Mouse (Mus musculus): ENCODE results near the gene Nudt9.

The Nudt9 gene

GRCm38 (mm10) chr5:104036686-104037085, 9.4 kb upstream of the Nudt9 start:
- no peak for DNase-seq

DNA sequence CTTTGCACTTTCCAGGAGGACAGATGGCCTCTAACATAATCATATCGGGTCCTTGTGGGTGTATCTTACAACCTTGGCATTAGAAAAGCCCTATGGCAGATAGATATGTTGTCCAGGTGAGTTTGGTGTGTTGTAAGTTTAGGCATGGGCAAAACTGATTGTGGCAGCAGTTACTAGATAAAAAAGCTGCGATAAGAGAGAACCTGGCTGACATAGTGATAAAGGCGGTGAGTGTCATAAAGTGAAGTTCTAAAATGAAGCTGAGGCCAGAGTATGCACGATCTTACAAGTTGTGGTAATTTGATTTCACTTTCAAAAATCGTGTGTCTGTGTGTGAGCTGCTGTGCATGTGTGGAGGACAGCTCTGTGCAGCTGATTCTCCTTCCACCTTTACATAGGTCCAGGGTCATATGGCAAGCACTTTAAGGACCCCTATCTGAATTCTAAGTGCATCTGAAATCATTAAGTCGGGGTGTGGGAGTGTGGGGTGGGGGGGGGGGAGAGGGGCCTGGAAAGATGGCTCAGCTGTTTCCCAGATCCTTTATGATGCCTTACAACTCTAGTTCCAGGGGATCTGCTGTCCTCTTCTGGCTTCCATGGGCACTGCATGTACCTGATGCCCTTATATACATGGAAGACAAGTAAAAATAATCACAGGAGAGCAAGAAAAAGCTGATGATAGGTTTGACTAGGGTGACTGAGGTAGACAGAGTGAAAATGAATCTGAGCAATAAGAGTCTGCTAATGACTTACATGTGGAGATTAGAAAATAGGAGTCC, 6.8 kb upstream of the Nudt9 start:
- peak; percentile 87 for DNase-seq

- no peak for DNase-seq
Observed at GRCm38 (mm10) chr5:104042906-104043305, 3.2 kb upstream of the Nudt9 start.

DNA sequence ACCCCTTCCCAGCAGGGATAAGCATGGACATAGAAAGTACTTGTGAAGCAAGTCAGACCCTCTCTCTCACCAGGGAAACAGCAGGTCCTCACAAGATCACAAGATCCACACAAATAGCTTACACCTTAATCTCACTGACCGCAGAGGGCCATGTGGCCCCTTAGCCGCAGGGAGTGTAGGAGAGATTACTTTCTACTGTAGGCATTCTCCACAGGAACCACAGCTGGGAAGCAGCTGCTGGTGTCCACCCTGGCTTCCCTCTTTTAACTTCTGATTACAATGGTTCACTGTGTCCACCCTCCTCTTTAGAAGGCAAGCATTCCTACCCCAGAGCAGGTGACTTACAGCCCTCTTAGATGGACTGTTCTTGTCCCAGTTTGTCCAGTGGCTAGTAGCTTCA, 2.4 kb upstream of the Nudt9 start:
- no peak for DNase-seq

DNA sequence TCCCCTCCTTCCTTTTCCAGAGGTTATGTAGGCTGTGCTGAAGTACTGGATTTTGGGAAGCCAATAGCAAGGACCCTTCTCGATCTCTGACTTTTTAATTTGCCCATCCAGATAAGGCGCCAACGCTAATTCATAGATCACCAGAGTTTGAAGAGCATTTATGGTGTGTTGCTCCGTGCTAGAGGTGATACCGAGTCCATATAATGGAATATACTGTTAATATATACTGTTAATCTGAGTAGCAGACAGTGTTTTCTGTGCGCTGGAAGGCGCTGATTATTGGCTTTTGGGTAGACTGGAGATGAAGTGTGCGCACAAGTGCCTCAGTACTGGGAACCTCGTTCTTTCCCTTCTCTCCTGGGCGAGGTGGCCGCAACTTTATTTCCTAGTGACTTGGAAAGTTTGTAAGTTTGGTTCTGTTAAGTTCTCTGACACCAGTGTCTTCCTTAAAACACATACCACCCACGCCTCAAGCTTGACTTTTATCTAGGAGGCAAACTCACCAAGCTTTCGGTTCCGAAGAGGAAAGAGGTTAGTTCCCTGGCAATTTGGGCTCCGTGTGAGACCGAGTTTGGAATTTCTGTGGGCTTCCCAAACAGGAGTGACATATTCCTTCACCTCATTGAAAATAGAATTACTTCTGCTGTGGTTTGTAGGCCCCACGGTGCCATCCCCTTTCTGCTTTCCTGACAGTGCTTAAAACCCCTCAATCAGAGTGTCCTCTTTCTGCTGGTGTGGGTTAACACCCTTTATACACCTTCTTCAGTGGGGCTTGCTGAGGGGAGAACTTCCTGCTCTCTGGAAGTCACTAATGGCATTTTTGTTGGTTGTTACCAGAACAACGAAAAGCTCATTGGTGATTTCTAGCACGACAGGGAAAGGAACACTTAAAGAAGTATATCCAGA, 1.3 kb downstream of the Nudt9 start:
- DNase-seq: peak; percentile 33

- peak; percentile 36 for DNase-seq
Observed at GRCm38 (mm10) chr5:104048139-104048538, 2.0 kb downstream of the Nudt9 start.

GRCm38 (mm10) chr5:104052956-104053355, 6.8 kb downstream of the Nudt9 start:
- DNase-seq: peak; percentile 50

DNA sequence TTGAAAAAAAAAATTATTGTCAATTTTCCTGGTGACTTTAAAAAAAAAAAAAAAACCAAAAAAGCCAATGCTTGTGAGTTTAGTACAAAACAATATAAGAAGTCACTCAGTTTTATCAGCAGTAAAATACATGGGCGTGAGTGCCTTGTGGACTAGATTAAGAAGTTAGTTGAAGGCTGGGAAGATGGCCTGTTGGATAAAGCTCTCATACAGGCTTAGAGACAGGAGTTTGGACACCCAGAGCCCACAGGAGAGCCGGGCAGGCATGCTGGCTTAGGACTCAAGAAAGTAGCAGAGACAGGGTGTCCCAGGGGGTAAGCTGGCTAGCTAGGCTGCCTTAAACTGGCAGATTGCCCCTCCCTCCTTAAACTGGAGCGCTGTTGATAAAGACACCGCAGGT, 8.8 kb downstream of the Nudt9 start:
- DNase-seq: no peak

DNA sequence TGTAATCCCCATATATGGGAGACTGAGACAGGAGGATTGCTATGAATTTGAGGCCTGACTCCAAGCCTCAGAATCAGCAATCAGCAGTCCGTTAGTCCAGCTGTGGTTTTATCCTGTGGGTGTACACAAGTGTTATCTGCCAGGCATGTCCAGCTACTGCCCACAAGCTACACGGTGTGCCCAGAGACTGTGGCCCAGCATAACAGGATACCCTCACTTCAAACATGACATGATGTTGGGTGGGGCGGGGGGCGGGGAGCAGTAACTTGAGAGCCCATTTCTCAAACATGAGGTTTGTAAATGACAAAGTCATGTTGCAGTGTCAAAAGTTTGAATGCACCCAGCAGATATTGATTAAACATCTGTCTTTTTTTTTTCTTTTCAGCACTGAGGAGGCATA, 9.7 kb downstream of the Nudt9 start:
- no peak for DNase-seq

DNA sequence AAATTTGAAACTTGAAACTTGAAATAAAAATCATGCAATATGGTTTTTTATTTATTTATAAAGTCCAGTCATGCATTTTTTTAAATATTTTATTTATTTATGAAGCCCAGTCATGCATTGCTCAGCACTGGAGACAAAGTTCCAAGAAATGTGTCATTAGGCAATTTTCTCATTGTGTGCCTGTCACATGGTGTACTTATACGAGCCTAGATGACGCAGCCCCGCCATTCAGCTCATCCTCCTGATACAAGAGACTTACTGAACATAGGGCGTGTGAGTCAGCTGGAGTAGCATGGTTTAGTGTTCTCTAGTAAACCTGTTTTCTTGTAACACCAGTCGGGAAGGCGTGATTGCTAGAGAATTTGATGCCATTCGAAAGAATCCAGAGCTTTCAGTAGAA, 10.2 kb downstream of the Nudt9 start:
- no peak for DNase-seq

DNA sequence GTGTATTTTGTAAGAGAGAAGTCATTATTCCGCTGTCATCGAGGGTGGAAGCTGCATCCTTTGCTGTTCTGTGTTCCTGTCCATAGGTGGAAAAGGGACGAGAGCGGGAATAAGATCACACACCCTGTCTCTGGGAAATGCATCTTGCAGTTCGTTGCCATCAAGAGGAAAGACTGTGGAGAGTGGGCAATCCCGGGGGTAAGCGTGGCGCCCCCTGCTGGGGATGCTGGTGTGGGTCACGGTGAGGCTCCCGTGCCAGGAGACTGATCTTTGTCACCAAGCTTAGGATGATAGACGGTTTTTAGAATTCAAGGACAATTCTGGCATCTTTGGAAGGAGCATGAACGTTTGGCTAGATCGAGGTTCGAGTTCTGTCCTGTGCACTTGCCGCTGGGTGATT, 11.9 kb downstream of the Nudt9 start:
- peak; percentile 65 for DNase-seq

GRCm38 (mm10) chr5:104059628-104060027, 13.5 kb downstream of the Nudt9 start:
- DNase-seq: no peak

GRCm38 (mm10) chr5:104060429-104060828, 14.3 kb downstream of the Nudt9 start:
- DNase-seq: no peak

DNA sequence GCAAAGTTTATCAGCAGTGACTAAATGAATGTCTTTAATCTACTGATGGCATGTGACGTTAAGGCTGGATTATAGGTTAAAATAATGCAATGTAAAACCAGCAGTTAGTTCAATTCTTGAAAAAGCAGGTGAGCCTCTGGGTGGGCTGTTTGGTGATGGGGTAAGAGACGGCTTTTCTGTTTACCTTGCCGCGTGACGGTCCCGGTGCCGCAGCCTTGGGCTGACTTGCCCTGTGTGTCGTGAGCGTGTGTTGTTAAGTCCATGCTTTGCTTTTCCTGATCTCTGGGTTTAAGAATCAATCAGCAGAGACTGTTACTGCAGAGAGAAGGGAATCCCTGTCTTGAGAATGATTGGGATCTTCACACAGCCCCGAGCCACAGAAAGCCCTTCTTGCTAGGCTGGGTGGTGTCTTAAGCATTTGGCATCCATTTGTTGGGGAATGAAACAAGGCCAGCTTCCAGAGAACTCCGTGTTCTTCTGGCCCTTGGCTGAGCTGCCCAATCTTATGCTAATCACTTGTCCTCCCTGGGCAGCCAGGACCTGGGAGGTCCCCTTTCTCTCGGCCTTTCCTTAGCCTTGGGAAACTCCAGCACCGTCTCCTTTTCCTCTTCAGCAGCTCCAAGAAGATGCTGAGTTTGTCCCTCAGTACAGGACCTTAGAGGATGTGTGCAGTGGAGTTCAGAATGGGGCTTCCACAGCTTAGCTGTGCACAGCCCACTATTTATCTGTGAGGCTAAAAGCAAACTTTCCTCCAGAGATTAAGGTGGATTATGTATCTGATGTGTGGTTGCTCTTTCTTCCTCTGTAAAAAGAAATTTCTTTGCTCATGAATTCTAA, 16.0 kb downstream of the Nudt9 start:
- no peak for DNase-seq

DNA sequence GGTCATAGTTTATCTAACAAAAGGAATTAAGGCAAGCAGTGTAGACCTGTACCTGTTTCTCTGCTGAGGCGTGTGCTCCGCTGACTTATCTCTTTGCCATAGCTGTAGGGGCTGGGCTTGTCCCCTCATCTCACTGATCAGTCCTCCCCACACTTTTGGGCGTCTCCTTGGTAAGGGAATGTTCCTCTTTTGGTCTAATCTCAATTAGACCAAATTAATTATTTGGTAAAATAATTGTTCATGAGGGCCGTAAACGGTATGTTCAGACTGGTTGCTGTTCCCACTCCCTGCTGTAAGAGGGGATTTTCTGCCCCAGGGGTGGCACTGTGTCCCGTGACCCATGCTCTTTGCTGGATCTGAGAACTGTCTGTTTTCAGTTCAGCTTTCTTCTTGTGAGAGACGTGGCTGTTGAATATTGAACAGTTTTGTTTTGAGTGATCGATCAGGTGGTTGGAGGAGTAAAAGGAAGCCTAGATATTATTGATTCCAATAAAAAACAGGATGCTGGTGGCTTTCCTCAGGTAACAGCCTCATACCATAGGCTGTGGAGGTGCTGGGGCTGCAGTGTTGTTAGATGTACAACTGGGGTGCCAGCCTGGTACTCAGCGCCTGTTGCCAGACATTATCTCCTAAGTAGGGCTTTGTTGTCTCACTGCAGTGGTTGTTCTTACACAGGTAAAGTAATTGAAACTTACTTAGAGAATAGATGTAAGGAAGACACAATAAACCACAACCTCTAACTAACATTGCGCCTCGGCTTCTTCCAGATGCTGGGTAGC, 16.9 kb downstream of the Nudt9 start:
- no peak for DNase-seq

- peak; percentile 44 for DNase-seq
Observed at GRCm38 (mm10) chr5:104068751-104069150, 22.6 kb downstream of the Nudt9 start.

GRCm38 (mm10) chr5:104071048-104071447, 24.9 kb downstream of the Nudt9 start:
- no peak for DNase-seq

- no peak for DNase-seq
Observed at GRCm38 (mm10) chr5:104072272-104072886, 26.3 kb downstream of the Nudt9 start.

- no peak for DNase-seq
Observed at GRCm38 (mm10) chr5:104073602-104074001, 27.5 kb downstream of the Nudt9 start.

- DNase-seq: peak; percentile 78
Observed at GRCm38 (mm10) chr5:104074388-104074787, 28.3 kb downstream of the Nudt9 start.

- no peak for DNase-seq
Observed at GRCm38 (mm10) chr5:104076361-104076760, 30.3 kb downstream of the Nudt9 start.

DNA sequence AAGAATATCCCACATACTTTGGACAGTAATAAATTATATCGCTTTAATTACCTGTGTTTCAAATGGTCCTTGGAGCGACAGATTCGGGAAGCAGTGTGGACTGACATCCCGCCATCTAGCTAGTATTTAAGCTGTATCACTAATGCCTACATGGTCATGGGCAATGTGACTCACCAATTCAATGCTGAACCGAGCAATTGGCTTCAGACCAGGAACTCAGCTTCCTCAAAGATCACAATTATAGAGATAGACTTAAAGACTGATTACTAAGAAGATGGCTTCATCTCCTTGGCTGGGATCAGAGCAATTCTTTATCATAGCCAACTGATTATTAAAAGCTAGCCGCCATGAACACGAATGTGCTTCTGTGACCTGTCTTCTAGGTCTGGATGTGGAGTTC, 31.4 kb downstream of the Nudt9 start, which contains the start of gene Gm17660:
Gm17660 (minus strand) TSS at position 101 of the 400 bp plus-strand sequence.
- no peak for DNase-seq

Data from lung, postnatal 36 days (tissue).